Mouse (Mus musculus): ENCODE results near the gene Cers6. TPM values are rescaled to one million over a fixed set of nuclear protein-coding genes. Genes with fewer than 3 reads are reported as not detected.
A peak's percentile ranks its signal among the peaks of the same experiment; 100 is the strongest.

The Cers6 gene
- total RNA-seq, 2 experiments from 2014 or later = 28.8 to 78.2 TPM

DNA sequence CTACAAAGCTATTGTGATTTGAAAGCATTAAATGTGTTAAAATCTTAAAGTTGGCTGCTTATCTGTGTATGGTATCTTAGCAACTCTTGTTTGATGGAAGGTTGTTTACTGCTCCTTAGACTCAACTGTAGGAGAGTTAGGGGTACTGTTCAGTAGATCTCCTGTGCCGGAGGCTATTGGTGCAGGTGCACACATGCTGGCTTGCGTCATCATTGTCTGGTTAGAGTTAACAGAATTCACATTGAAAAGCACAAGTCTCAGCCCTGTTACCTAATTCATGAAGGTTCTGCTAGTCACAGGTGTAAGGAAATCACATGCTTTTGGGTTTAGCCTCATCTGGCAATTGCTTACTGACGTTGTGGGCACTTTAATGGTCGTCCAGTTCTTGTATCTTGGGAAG lies 98.3 kb downstream of the Cers6 start:
- ATAC-seq (replicated peaks; ENCODE audit: poor library complexity) = no peak; the same call in 1 of the 2 replicates

- ATAC-seq (replicated peaks; ENCODE audit: poor library complexity) = no peak
Observed at GRCm38 (mm10) chr2:68960060-68960459, 98.8 kb downstream of the Cers6 start.

GRCm38 (mm10) chr2:68960620-68961019 lies 99.4 kb downstream of the Cers6 start:
- ATAC-seq (replicated peaks; ENCODE audit: poor library complexity) = peak; percentile 37

DNA sequence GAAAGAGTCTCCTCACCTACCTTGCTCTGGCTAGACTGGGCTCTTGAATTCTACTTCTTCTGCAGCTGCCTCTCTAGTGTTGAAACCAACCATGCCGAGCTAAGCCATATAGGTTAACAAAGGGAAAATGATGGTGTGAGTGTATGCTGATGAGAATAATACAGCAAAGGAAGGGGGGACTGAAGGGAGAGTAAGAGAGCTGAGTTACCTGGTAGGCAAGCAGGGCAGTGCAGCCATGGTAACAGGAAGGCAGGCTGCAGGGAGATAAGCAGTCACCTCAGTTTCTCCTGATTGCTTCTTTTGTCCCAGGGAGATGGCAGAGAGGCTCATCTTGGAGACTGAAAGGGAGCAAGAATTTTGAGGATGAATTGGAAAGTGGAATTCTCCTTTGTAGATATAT lies 105.1 kb downstream of the Cers6 start:
- no peak for ATAC-seq (replicated peaks; ENCODE audit: poor library complexity)

GRCm38 (mm10) chr2:68968028-68968427 lies 106.8 kb downstream of the Cers6 start:
- ATAC-seq (replicated peaks; ENCODE audit: poor library complexity) = no peak

GRCm38 (mm10) chr2:68971840-68972239 lies 110.6 kb downstream of the Cers6 start:
- no peak for ATAC-seq (replicated peaks; ENCODE audit: poor library complexity)

- no peak for ATAC-seq (replicated peaks; ENCODE audit: poor library complexity)
Observed at GRCm38 (mm10) chr2:68973753-68974152, 112.5 kb downstream of the Cers6 start.

GRCm38 (mm10) chr2:68975286-68975685 lies 114.0 kb downstream of the Cers6 start:
- ATAC-seq (replicated peaks; ENCODE audit: poor library complexity) = no peak

- peak; percentile 51 for ATAC-seq (replicated peaks; ENCODE audit: poor library complexity)
Observed at GRCm38 (mm10) chr2:68975780-68976179, 114.5 kb downstream of the Cers6 start.

GRCm38 (mm10) chr2:68978244-68978643 lies 117.0 kb downstream of the Cers6 start:
- ATAC-seq (replicated peaks; ENCODE audit: poor library complexity) = no peak

GRCm38 (mm10) chr2:68978660-68979604 lies 117.7 kb downstream of the Cers6 start:
- peak; percentile 62 for ATAC-seq (replicated peaks; ENCODE audit: poor library complexity)

- ATAC-seq (replicated peaks; ENCODE audit: poor library complexity) = no peak
Observed at GRCm38 (mm10) chr2:68981302-68981701, 120.1 kb downstream of the Cers6 start.

DNA sequence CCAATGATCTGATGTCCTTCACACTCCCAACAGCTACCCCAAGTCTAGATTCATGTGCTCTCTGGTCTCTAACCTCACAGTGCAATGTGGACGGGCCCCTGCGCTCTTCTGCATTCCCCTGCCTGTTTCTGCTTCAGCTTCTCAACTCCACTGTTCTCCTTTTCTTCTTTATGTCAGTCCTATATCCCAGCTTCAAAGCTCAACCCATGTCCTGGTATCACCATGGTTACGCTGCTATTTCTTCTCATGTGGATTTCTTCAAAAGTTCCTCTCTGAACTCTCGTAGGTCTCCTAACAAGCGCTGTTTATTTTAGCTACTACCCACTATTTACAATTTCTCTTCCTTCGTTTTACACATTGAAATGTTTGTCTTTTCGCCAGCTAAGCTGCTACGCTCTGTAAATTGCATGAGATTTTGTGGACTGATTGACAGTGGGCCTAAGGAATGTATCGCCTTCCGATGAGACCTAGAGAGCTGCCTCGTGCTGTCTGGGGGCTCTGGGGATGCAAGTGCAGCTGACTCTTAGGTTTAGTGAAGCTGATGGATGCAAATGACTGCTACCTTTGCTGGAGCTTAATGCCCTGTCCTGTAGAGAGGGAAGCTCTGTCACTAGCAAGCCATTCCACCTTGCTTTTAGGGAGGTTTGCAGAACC lies 120.6 kb downstream of the Cers6 start:
- no peak for ATAC-seq (replicated peaks; ENCODE audit: poor library complexity)

GRCm38 (mm10) chr2:68982979-68983378 lies 121.7 kb downstream of the Cers6 start:
- peak; percentile 32; the same call in 1 of the 2 replicates for ATAC-seq (replicated peaks; ENCODE audit: poor library complexity)

DNA sequence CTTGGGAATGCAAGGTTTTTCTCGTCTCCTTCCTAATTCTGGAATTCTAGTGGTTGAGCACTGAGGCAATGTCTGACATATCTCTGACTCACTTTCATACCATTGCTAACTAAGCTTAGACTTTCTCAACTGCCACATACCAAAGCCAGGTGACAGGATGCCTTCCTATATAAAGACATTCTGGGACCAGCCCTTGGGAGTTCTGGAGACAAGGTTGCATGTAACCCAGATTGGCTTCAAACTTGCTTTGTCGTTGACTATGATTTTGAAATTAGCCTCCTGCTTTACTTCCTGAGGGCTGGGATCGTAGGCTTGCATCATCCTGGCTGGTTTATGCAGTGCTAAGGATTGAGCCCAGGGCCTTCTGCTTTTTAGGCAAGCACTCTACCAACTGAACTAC lies 122.2 kb downstream of the Cers6 start:
- ATAC-seq (replicated peaks; ENCODE audit: poor library complexity) = peak; percentile 69

- ATAC-seq (replicated peaks; ENCODE audit: poor library complexity) = no peak
Observed at GRCm38 (mm10) chr2:68989117-68989516, 127.9 kb downstream of the Cers6 start.

GRCm38 (mm10) chr2:68992629-68993028 lies 131.4 kb downstream of the Cers6 start:
- no peak for ATAC-seq (replicated peaks; ENCODE audit: poor library complexity)

- no peak for ATAC-seq (replicated peaks; ENCODE audit: poor library complexity)
Observed at GRCm38 (mm10) chr2:68994441-68994840, 133.2 kb downstream of the Cers6 start.

DNA sequence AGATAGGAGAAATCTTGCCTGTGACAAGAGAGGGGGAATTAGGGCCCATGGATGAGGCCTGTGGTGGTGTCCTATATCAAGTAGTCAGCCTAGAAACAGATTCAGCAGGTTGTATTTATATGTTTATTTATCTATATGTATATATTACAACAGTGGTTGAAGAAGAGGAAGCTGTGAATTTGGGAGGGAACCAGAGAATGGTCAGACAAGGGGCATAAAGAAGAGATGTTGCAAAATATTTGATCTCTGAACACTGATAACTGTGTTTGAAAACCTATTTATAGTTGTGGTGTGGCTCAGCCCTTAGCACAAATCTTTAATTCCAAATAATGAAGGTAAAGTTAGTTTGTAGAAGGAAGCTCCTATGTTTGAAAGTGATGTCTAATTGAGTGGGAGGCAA lies 134.5 kb downstream of the Cers6 start:
- peak; percentile 60; the same call in 1 of the 2 replicates for ATAC-seq (replicated peaks; ENCODE audit: poor library complexity)

- ATAC-seq (replicated peaks; ENCODE audit: poor library complexity) = no peak
Observed at GRCm38 (mm10) chr2:68996268-68996667, 135.0 kb downstream of the Cers6 start.

DNA sequence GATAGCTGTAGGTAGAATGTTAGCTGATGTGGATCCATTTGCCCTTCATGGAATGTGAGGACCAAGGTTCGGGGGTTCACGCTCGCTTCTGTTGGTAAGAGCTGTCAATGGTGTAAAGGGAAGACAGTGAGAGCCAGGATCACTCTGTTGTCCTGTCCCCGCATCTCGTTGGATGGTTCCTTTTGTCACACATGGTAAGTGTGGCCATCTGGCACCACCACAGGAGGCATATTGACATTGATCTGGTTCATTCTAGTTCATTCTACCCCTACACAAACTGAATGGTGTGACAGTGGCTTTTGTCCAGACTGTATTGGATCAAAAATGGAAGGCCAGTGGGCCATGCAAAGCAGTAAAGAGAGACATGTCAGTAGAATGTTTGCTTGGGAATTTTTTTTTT lies 142.8 kb downstream of the Cers6 start:
- no peak for ATAC-seq (replicated peaks; ENCODE audit: poor library complexity)

DNA sequence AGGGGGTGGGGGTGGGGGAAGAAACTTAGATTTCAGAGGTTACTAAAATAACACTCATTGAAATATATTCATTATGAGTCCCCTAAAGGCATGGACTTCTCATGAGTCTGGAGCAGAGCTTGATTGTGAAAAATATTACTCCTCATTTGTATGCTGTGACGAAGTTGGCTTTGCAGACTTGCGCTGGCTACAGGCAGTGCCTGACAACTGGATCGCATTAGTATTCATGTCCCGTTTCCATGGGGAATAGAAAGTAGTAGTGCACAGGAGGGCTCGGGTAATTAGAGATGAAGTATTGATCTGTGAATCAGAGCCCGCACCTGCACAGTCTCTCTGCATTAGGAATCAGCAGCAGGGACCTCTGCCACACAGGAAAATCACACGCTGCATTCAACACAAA lies 150.2 kb downstream of the Cers6 start:
- no peak for ATAC-seq (replicated peaks; ENCODE audit: poor library complexity)

All from megakaryocyte progenitor cell, adult 5-6 weeks (primary cell).